Mouse (Mus musculus): ENCODE results near the gene Nprl3. TPM values are rescaled to one million over a fixed set of nuclear protein-coding genes. Genes with fewer than 3 reads are reported as not detected.
"Not testable (repeated sequence)": the region's sequence is repeated elsewhere in the genome, so short reads cannot be mapped to it uniquely, and the experiment has no call there.

Gene Nprl3
- total and polyA plus RNA-seq, 3 experiments = 26.3 to 121 (median 106) TPM

DNA sequence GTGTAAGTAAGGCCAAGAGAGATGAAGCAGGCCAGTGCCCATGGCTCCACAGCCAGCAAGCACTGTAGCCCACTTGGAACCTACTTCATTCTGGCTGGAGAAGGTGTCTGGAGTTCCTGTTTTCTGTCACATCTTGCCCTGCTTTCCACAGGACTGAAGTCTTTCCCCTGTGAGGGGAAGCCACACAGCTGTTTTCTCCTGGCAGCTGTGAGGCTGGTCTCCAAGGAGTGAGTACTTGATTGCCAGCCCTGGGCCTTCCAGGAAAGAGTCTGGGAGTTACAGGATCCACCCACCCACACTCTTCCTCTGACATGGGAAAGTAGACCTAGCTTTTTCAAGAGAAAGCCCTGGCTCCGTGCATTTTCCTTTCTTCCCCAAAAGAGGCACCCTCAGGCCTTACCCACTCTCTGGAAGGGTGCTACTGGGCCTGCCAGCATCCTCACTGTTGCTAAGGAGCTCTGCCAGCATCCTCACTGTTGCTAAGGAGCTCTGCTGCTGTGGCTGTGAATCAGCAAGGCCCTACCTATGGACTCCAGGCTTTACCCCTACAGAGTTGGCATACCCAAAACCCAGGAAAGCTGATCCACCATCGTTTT, 35.4 kb upstream of the Nprl3 start:
- no peaks in the 10 kb centered on the region for H3K36me3 ChIP-seq (replicated peaks)
- peaks cover 12% of the 10 kb centered on the region for H3K4me1 ChIP-seq (ENCODE audit: insufficient read depth, low read depth, low read length)
- H3K4me3 ChIP-seq (ENCODE audit: low read depth, low read length) = no peak overlapping the region
- DNase-seq (ENCODE audit: low spot score) (no peak), ATAC-seq (ENCODE audit: extremely low read depth, insufficient number of reproducible peaks, low FRiP score, poor library complexity, severe bottlenecking) (no peak)
- H3K9me3 ChIP-seq (replicated peaks) = no peaks in the 10 kb centered on the region
- no peak for TF ChIP-seq TAL1 (conservative IDR thresholded peaks at IDR 0.05; ENCODE audit: low read depth, low read length)
- TF ChIP-seq GATA1 (IDR thresholded peaks at IDR 0.05; ENCODE audit: borderline replicate concordance, low read length) = no peak
- no peak for TF ChIP-seq GATA2 (IDR thresholded peaks at IDR 0.05; ENCODE audit: borderline replicate concordance, low read depth, low read length)
- no peak for TF ChIP-seq POLR2AphosphoS5 (IDR thresholded peaks at IDR 0.05; ENCODE audit: insufficient replicate concordance, low read depth, low read length)
- no peak for TF ChIP-seq CTCF (IDR thresholded peaks at IDR 0.05; ENCODE audit: low read depth, low read length)
- H3K27me3 ChIP-seq (ENCODE audit: insufficient read depth, low read length) = peaks cover 52% of the 10 kb centered on the region

GRCm38 (mm10) chr11:32301506-32301905, 34.0 kb upstream of the Nprl3 start:
- H3K36me3 ChIP-seq (replicated peaks) = no peaks in the 10 kb centered on the region
- no peak for TF ChIP-seq CTCF (IDR thresholded peaks at IDR 0.05; ENCODE audit: low read depth, low read length)
- ATAC-seq (ENCODE audit: extremely low read depth, insufficient number of reproducible peaks, low FRiP score, poor library complexity, severe bottlenecking) = no peak
- H3K9me3 ChIP-seq (replicated peaks) = no peaks in the 10 kb centered on the region
- H3K4me3 ChIP-seq (ENCODE audit: low read depth, low read length) = no peak overlapping the region
- peaks cover 15% of the 10 kb centered on the region for H3K4me1 ChIP-seq (ENCODE audit: insufficient read depth, low read depth, low read length)
- no peak for DNase-seq (ENCODE audit: low spot score)
- H3K27me3 ChIP-seq (ENCODE audit: insufficient read depth, low read length) = peaks cover 39% of the 10 kb centered on the region

DNA sequence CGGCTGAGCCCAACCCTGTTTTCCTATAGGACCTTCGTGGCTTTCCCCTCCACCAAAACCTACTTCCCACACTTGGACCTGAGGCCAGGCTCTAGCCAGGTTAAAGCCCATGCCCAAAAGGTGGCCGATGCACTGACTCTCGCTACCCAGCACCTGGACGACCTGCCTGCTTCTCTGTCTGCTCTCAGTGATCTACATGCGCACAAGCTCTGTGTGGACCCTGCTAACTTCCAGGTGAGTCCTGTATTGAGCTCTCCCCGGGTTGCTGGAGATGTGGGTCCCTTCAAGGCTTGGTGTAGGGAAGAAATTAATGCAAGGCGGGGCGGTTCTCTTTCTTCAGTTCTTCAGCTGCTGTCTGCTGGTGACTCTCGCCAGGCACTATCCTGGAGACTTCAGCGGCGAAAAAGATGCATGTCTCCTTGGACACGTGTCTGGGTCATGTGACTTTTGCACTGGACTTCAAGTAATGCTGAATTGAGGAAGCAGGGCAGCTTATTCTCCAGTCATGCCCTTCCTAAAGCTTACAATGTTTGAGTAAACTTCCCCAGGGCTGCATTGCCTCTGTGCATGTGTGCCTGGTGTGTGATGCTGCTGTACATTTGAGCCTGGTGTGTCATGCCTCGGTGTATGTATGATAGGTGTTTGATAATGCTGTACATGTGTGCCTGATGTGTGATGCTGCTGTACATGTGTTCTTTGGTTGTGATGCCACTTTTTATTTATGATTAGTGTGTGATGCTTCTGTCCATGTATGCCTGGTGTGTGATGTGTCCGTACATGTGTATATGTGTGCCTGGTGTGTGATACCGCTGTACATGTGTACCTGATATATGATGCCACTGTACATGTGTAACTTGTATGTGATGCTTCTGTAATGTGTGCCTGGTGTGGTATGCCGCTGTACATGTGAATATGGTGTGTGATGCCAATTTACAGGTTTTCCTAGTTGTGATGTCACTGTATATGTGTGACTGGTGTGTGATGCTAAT, 33.1 kb upstream of the Nprl3 start:
- ATAC-seq (ENCODE audit: extremely low read depth, insufficient number of reproducible peaks, low FRiP score, poor library complexity, severe bottlenecking) (no peak), DNase-seq (ENCODE audit: low spot score) (no peak)
- Histone ChIP-seq H3K4me3 (ENCODE audit: low read depth, low read length) (no peak overlapping the region), H3K9me3 (replicated peaks) (no peaks in the 10 kb centered on the region), H3K27me3 (ENCODE audit: insufficient read depth, low read length) (peaks cover 33% of the 10 kb centered on the region), H3K36me3 (replicated peaks) (no peaks in the 10 kb centered on the region), H3K4me1 (ENCODE audit: insufficient read depth, low read depth, low read length) (peaks cover 17% of the 10 kb centered on the region)
- no peak for TF ChIP-seq POLR2AphosphoS5 (IDR thresholded peaks at IDR 0.05; ENCODE audit: insufficient replicate concordance, low read depth, low read length)
- TF ChIP-seq GATA1 (IDR thresholded peaks at IDR 0.05; ENCODE audit: borderline replicate concordance, low read length) = no peak
- TF ChIP-seq CTCF (IDR thresholded peaks at IDR 0.05; ENCODE audit: low read depth, low read length) = no peak
- no peak for TF ChIP-seq TAL1 (conservative IDR thresholded peaks at IDR 0.05; ENCODE audit: low read depth, low read length)

GRCm38 (mm10) chr11:32299865-32300264, 32.4 kb upstream of the Nprl3 start, which contains the start of gene Hbq1a:
Hbq1a (plus strand) TSS chr11:32300069.
- not testable (repeated sequence) for ATAC-seq (ENCODE audit: extremely low read depth, insufficient number of reproducible peaks, low FRiP score, poor library complexity, severe bottlenecking); H3K4me3 ChIP-seq (ENCODE audit: low read depth, low read length); H3K36me3 ChIP-seq (replicated peaks); DNase-seq (ENCODE audit: low spot score); H3K9me3 ChIP-seq (replicated peaks)
- H3K4me1 ChIP-seq (ENCODE audit: insufficient read depth, low read depth, low read length) = peaks cover 24% of the 10 kb centered on the region
- peak; percentile 45; the same call in 1 of the 2 replicates for TF ChIP-seq CTCF (IDR thresholded peaks at IDR 0.05; ENCODE audit: low read depth, low read length)
- peaks cover 31% of the 10 kb centered on the region for H3K27me3 ChIP-seq (ENCODE audit: insufficient read depth, low read length)

DNA sequence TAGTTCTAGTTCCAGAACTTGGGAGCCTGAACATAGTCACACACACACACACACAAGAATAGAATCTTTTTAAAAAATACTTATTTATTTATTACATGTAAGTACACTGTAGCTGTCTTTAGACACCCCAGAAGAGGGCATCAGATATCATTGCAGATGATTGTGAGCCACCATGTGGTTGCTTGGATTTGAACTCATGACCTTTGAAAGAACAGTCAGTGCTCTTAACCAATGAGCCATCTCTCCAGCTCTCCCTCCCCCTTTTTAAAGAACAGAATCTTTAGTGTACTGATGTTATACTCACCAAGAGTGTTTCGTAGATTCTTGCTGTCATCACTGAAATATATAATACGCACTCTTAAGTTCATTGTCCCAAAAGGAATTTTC, 31.0 kb upstream of the Nprl3 start:
- peaks cover 21% of the 10 kb centered on the region for H3K27me3 ChIP-seq (ENCODE audit: insufficient read depth, low read length)
- peaks cover 3% of the 10 kb centered on the region for H3K36me3 ChIP-seq (replicated peaks)
- peaks cover 38% of the 10 kb centered on the region for H3K4me1 ChIP-seq (ENCODE audit: insufficient read depth, low read depth, low read length)
- TF ChIP-seq GATA1 (IDR thresholded peaks at IDR 0.05; ENCODE audit: borderline replicate concordance, low read length) = no peak
- no peak for TF ChIP-seq GATA2 (IDR thresholded peaks at IDR 0.05; ENCODE audit: borderline replicate concordance, low read depth, low read length)
- no peak for TF ChIP-seq CTCF (IDR thresholded peaks at IDR 0.05; ENCODE audit: low read depth, low read length)
- no peak for TF ChIP-seq TAL1 (conservative IDR thresholded peaks at IDR 0.05; ENCODE audit: low read depth, low read length)
- no peak for TF ChIP-seq POLR2AphosphoS5 (IDR thresholded peaks at IDR 0.05; ENCODE audit: insufficient replicate concordance, low read depth, low read length)
- no peak overlapping the region for H3K4me3 ChIP-seq (ENCODE audit: low read depth, low read length)
- H3K9me3 ChIP-seq (replicated peaks) = no peaks in the 10 kb centered on the region
- DNase-seq (ENCODE audit: low spot score) = no peak
- no peak for ATAC-seq (ENCODE audit: extremely low read depth, insufficient number of reproducible peaks, low FRiP score, poor library complexity, severe bottlenecking)

DNA sequence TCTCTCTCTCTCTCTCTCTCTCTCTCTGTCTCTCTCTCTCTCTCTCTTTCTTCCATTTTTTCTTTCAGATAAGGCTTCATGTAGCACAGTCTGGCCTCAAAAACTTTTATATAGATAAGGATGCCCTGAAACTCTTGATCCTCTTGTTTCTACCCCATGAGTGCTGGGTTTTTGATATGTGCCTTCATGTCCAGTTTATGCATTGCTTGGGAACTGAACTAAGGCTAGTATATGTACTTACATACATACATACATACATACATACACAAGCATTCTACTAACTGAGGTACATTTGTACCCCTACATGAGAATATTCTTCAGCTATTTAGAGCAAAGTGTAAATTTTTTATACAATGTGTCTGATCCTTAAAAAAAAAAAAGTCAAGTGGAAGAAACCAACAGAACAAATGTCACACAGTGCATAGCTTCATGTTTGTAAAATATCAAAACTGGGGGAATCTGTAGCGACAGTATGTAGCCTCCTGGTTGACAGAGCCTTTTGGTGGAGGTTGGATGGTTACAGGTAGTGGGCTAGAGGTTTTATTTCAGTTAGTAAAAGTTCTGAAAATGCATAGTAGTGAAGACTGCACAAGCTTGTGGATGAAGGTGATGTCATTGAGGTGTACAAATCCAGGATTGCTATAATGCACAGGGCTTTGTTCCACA, 30.5 kb upstream of the Nprl3 start:
- H3K27me3 ChIP-seq (ENCODE audit: insufficient read depth, low read length) = peaks cover 17% of the 10 kb centered on the region
- peaks cover 3% of the 10 kb centered on the region for H3K36me3 ChIP-seq (replicated peaks)
- ATAC-seq (ENCODE audit: extremely low read depth, insufficient number of reproducible peaks, low FRiP score, poor library complexity, severe bottlenecking) (no peak), DNase-seq (ENCODE audit: low spot score) (no peak)
- TF ChIP-seq TAL1 (conservative IDR thresholded peaks at IDR 0.05; ENCODE audit: low read depth, low read length) (no peak), GATA1 (IDR thresholded peaks at IDR 0.05; ENCODE audit: borderline replicate concordance, low read length) (no peak), GATA2 (IDR thresholded peaks at IDR 0.05; ENCODE audit: borderline replicate concordance, low read depth, low read length) (no peak), POLR2AphosphoS5 (IDR thresholded peaks at IDR 0.05; ENCODE audit: insufficient replicate concordance, low read depth, low read length) (no peak), CTCF (IDR thresholded peaks at IDR 0.05; ENCODE audit: low read depth, low read length) (no peak)
- H3K9me3 ChIP-seq (replicated peaks) = no peaks in the 10 kb centered on the region
- no peak overlapping the region; the same call in 1 of the 2 replicates for H3K4me3 ChIP-seq (ENCODE audit: low read depth, low read length)
- H3K4me1 ChIP-seq (ENCODE audit: insufficient read depth, low read depth, low read length) = peaks cover 39% of the 10 kb centered on the region

- not testable (repeated sequence) for DNase-seq (ENCODE audit: low spot score); H3K9me3 ChIP-seq (replicated peaks); H3K36me3 ChIP-seq (replicated peaks); ATAC-seq (ENCODE audit: extremely low read depth, insufficient number of reproducible peaks, low FRiP score, poor library complexity, severe bottlenecking)
- H3K4me1 ChIP-seq (ENCODE audit: insufficient read depth, low read depth, low read length) = peaks cover 44% of the 10 kb centered on the region
- H3K27me3 ChIP-seq (ENCODE audit: insufficient read depth, low read length) = peaks cover 13% of the 10 kb centered on the region; the same call in 1 of the 2 replicates
- H3K4me3 ChIP-seq (ENCODE audit: low read depth, low read length) = peak overlapping the region; percentile 53; the same call in 1 of the 2 replicates
Measured at GRCm38 (mm10) chr11:32297417-32297816, 29.9 kb upstream of the Nprl3 start.

- ATAC-seq (ENCODE audit: extremely low read depth, insufficient number of reproducible peaks, low FRiP score, poor library complexity, severe bottlenecking) = peak; percentile 97
- Histone ChIP-seq H3K4me1 (ENCODE audit: insufficient read depth, low read depth, low read length) (peaks cover 55% of the 10 kb centered on the region), H3K4me3 (ENCODE audit: low read depth, low read length) (peak within 1 kb of the TSS; percentile 53; the same call in 1 of the 2 replicates)
- H3K27me3 ChIP-seq (ENCODE audit: insufficient read depth, low read length); H3K36me3 ChIP-seq (replicated peaks); DNase-seq (ENCODE audit: low spot score); H3K9me3 ChIP-seq (replicated peaks): not testable (repeated sequence)
Measured at GRCm38 (mm10) chr11:32296203-32296602, 28.7 kb upstream of the Nprl3 start, which contains the start of gene Hba-a2. Hba-a2 (plus strand) TSS chr11:32296489.

DNA sequence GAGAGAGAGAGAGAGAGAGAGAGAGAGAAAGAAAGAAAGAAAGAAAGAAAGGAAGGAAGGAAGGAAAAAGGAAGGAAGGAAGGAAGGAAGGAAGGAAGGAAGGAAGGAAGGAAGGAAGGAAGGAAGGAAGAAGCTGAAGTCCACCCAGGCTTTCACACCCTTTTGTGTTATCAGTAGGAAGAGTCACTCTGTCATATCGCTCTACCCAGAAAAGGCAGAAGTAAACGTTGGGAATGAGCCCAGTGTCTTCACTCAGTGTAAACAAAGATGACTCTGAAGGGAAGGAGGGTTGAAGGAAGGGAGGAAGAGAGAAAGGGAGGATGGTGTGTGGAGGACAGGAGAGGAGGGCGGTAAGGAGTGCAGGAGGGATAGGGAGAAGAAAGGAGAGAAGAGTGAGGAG, 26.0 kb upstream of the Nprl3 start:
- DNase-seq (ENCODE audit: low spot score); H3K36me3 ChIP-seq (replicated peaks); H3K4me3 ChIP-seq (ENCODE audit: low read depth, low read length); H3K27me3 ChIP-seq (ENCODE audit: insufficient read depth, low read length); ATAC-seq (ENCODE audit: extremely low read depth, insufficient number of reproducible peaks, low FRiP score, poor library complexity, severe bottlenecking); H3K9me3 ChIP-seq (replicated peaks): not testable (repeated sequence)
- H3K4me1 ChIP-seq (ENCODE audit: insufficient read depth, low read depth, low read length) = peaks cover 62% of the 10 kb centered on the region

Measured in G1E (cell line).